Mouse (Mus musculus) hindbrain, postnatal 0 days (tissue): ENCODE results near the gene Wdfy3. TPM values are rescaled to one million over a fixed set of nuclear protein-coding genes. Genes with fewer than 3 reads are reported as not detected.
A peak's percentile ranks its signal among the peaks of the same experiment; 100 is the strongest.

Source experiments
- ATAC-seq: fragments of 200-750 bp; cut with Nextera tagmentation; 2 replicates; pipeline ENCODE4 v1.8.0; 2017; ENCODE audit warnings: mild to moderate bottlenecking, moderate TSS enrichment, moderate library complexity
- DNase-seq: peaks from one replicate; pipeline ENCODE4 v3.0.0-alpha.2; 2015; ENCODE audit warnings: low spot score
- H3K27ac ChIP-seq: fragments of 300-500 bp; sonication (generic); 2 replicates; pipeline ENCODE4 v1.5.1; 2014; ENCODE audit warnings: mild to moderate bottlenecking
- H3K27me3 ChIP-seq: fragments of 300-500 bp; sonication (generic); 2 replicates; pipeline ENCODE4 v1.6.1; 2014; ENCODE audit warnings: low read length, mixed read lengths; ENCODE audit not compliant: insufficient read depth
- H3K36me3 ChIP-seq: fragments of 300-500 bp; sonication (generic); 2 replicates; pipeline ENCODE4 v1.6.1; 2014; ENCODE audit warnings: low read length, mixed read lengths; ENCODE audit not compliant: insufficient read depth
- H3K4me1 ChIP-seq: fragments of 300-500 bp; sonication (generic); 2 replicates; pipeline ENCODE4 v1.6.1; 2014; ENCODE audit warnings: antibody characterized with exemption, low read length, mixed read lengths; ENCODE audit not compliant: insufficient read depth
- H3K4me2 ChIP-seq: fragments of 300-500 bp; sonication (generic); 2 replicates; pipeline ENCODE4 v1.6.1; 2014; ENCODE audit warnings: low read depth, mild to moderate bottlenecking, low read length, moderate library complexity, mixed read lengths
- H3K4me3 ChIP-seq: fragments of 300-500 bp; sonication (generic); 2 replicates; pipeline ENCODE4 v1.5.1; 2014; ENCODE audit warnings: low read length
- H3K9ac ChIP-seq: fragments of 300-500 bp; sonication (generic); replicated peaks from 2 replicates; pipeline ENCODE4 v1.6.1; 2014; ENCODE audit warnings: mild to moderate bottlenecking, low read length, moderate library complexity, mixed read lengths
- H3K9me3 ChIP-seq: fragments of 300-500 bp; sonication (generic); 2 replicates; pipeline ENCODE4 v1.6.1; 2016; ENCODE audit warnings: low read length, mixed read lengths
- CTCF ChIP-seq: IDR thresholded peaks from 2 replicates; pipeline ENCODE4 v1.5.1; 2016; ENCODE audit warnings: antibody characterized with exemption, control low read depth, low read depth
- WGBS: fragments of 180-500 bp; shearing (Covaris S2); extraction: QIAGEN DNeasy Blood & Tissue Kit; methylation state at CpG from one replicate; pipeline ENCODE4 v1.1.7; 2014; 5-methylcytosine and 5-hydroxymethylcytosine counted together
- polyA plus RNA-seq: library from polyadenylated mRNA; unstranded; fragments of >200 nt; fragmentation: Nextera tagmentation; extraction: Ambion mirVana; gene quantifications from 2 replicates; pipeline ENCODE4 v1.2.1, GENCODE M21; 2015
- total RNA-seq: library from RNA; depleted of rRNA; stranded (reverse); fragments of >200 nt; gene quantifications from 2 replicates; pipeline ENCODE4 v1.2.3, GENCODE M21; 2014

Wdfy3 gene
- total and polyA plus RNA-seq, 2 experiments from 2014 or later, result 15.8 to 83.5 TPM

DNA sequence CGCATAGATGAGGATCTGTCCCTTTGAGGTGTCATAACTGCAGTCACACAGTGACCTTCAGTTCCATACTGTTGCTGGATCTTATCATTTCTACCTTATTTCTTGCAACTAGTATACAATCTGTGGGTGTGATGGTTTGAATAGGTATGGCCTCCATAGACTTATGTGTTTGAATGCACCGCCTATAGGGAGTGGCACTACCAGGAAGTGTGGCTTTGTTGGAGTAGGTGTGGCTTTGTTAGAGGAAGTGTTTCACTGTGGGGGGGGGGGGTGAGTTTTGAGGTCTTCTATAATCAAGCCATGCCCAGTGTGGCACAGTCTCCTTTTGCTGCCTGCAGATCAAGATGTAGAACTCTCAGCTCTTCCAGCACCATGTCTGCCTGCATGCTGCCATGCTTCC is 21.3 kb downstream of the Wdfy3 start:
- H3K4me1 ChIP-seq, result no peaks in the 10 kb centered on the region
- DNase-seq, result no peak
- no peaks in the 10 kb centered on the region for H3K27me3 ChIP-seq
- ATAC-seq, result no peak; the same call in 1 of the 2 replicates
- H3K4me3 ChIP-seq, result no peak overlapping the region
- no peak overlapping the region for H3K4me2 ChIP-seq
- TF ChIP-seq CTCF, result no peak
- no peaks in the 10 kb centered on the region for H3K9me3 ChIP-seq
- WGBS, result 97% methylated on average over 2 of the region's 2 CpGs
- no peak overlapping the region for H3K9ac ChIP-seq
- no peak overlapping the region for H3K27ac ChIP-seq
- no peaks in the 10 kb centered on the region for H3K36me3 ChIP-seq

DNA sequence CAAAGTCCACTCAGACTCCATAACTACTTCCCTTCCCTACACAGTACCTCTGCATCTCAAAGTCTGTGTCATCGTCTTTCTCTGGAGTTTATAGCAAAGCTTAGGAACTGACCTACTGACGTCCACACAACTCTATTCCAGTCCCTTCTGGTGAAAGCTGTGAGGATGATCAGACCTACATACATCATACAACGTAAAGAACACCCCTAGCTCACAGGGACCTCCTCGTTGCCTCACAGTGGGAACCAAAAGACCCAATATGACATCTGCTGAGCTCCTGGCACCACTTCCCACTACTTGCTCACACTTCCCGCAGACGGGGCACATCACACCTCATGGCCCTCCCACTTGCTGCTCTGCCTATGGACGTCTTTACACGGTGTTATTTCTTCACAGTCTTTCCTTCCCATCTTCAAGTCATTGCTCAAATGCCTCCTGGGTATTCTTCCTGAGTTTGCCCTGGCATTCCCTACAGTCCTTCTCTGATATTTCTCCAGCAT is 23.1 kb downstream of the Wdfy3 start:
- ATAC-seq (0 out of 2 replicates have a peak, but pooled peaks have one; percentile 10), DNase-seq (no peak)
- H3K9me3 ChIP-seq, result no peaks in the 10 kb centered on the region
- no peak overlapping the region for H3K4me3 ChIP-seq
- no peak overlapping the region for H3K27ac ChIP-seq
- TF ChIP-seq CTCF, result no peak
- H3K27me3 ChIP-seq, result no peaks in the 10 kb centered on the region
- H3K36me3 ChIP-seq, result no peaks in the 10 kb centered on the region
- H3K9ac ChIP-seq, result no peak overlapping the region
- no peak overlapping the region for H3K4me2 ChIP-seq
- WGBS, result 73% methylated on average over 8 of the region's 8 CpGs
- H3K4me1 ChIP-seq, result no peaks in the 10 kb centered on the region

DNA sequence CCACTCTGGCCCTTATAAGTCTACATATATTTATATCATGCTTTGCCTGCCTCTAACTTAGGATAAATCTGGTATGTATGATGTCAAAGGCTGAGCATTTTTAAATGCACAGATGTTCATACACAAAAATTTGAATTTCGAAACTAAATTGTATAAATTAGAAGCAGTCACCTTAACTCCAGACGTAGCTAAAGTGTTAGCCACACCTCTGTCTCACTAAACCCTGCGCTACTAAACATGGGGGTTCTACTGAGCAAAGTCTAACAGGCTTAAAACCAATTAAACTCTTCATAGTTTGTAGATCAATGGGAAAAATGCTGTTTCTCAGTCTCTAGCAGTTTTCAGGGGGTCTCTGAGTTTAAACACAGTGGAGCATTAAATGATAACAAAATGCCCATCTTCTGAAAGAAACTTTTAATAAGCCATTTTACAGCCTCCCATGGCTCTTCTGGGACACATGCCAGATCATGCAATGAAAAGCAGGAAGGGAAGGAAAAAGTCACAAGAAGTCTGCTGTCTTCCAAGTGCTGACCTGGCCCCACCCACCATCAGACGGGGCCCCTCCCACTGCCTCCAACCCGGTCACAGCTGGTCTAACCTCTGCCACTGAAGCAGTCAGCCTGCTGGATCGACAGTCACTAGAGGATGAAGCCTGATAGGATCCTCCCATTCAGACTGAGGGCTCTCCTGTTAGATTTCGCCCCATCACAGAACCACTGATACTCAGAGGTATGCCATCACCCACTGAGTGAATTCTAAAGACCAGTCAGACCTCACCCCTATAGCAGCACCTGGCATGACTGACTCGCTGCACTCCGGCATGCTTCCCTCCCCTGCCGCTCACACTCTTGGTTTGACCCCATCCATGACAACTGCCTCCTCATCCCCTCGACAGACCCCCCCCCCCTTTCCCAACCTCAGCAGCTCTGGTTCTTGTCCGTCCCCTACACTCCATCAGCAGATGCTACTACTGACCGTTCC is 23.8 kb downstream of the Wdfy3 start:
- ATAC-seq, result peak; percentile 53

DNA sequence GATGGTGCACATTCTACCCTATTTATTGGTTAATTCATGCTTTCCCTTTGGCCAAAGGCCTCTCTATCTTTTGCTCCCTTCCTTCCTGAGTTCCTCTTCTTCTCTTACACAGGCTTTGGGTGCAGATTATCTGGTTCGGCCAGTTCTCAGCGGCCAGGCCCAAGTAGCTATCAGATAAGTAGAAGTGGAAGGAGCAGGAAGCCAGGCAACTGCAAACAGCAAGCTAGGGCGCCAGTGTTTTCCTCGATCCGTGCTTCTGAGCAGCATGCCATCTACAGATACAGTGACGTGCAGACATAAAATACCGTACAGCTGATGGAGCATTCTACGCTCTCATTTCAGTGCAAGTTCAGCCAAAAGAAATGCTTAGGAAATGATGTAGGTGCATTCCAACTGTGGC is 24.5 kb downstream of the Wdfy3 start:
- no peaks in the 10 kb centered on the region for H3K27me3 ChIP-seq
- 90% methylated on average over 8 of the region's 8 CpGs for WGBS

More for the DNA sequence above, 23.8 kb downstream of the Wdfy3 start:
- peak; percentile 34 for DNase-seq
- H3K36me3 ChIP-seq, result no peaks in the 10 kb centered on the region; the same call in 1 of the 2 replicates
- H3K9ac ChIP-seq, result no peak overlapping the region
- no peaks in the 10 kb centered on the region for H3K4me1 ChIP-seq
- no peak overlapping the region for H3K27ac ChIP-seq
- no peak overlapping the region for H3K4me3 ChIP-seq
- no peak overlapping the region for H3K4me2 ChIP-seq
- H3K9me3 ChIP-seq, result no peaks in the 10 kb centered on the region
- no peak for TF ChIP-seq CTCF
- 70% methylated on average over 13 of the region's 13 CpGs for WGBS
- no peaks in the 10 kb centered on the region for H3K27me3 ChIP-seq

DNA sequence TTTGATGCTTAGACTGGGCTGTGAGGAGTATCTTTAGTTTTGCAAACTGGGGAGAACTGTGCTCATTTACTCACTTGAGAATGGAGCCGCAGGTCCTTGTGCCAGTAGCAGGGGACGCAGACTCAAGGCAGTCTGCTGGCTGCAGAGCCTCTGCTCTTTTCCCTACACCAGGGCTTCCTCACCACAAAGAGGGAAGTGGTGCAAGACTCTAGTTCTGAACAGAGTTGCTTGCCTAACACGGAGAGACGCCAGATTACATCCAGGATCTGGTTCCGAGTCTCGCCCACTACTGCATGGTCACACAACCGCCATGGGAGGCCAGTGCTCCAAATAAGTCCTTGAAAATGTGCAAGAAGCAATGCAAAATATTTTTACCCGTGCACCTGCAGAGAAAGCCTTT is 36.4 kb downstream of the Wdfy3 start:
- Histone ChIP-seq H3K4me2 (no peak overlapping the region), H3K9me3 (no peaks in the 10 kb centered on the region), H3K27me3 (no peaks in the 10 kb centered on the region), H3K4me1 (no peaks in the 10 kb centered on the region), H3K9ac (no peak overlapping the region), H3K27ac (no peak overlapping the region), H3K36me3 (peaks cover 26% of the 10 kb centered on the region; the same call in 1 of the 2 replicates), H3K4me3 (no peak overlapping the region)
- no peak for TF ChIP-seq CTCF
- 95% methylated on average over 8 of the region's 8 CpGs for WGBS
- no peak for DNase-seq
- no peak for ATAC-seq

More for the DNA sequence above, 24.5 kb downstream of the Wdfy3 start:
- no peak for ATAC-seq
- Histone ChIP-seq H3K36me3 (peaks cover 6% of the 10 kb centered on the region; the same call in 1 of the 2 replicates), H3K4me1 (no peaks in the 10 kb centered on the region), H3K27ac (no peak overlapping the region), H3K9me3 (no peaks in the 10 kb centered on the region), H3K4me3 (no peak overlapping the region), H3K9ac (no peak overlapping the region), H3K4me2 (no peak overlapping the region)
- no peak for TF ChIP-seq CTCF
- DNase-seq, result no peak

GRCm38 (mm10) chr5:102032594-102033240 is 37.0 kb downstream of the Wdfy3 start:
- TF ChIP-seq CTCF, result no peak
- no peak overlapping the region; the same call in 1 of the 2 replicates for H3K27ac ChIP-seq
- peaks cover 26% of the 10 kb centered on the region; the same call in 1 of the 2 replicates for H3K36me3 ChIP-seq
- H3K27me3 ChIP-seq, result no peaks in the 10 kb centered on the region
- ATAC-seq (no peak), DNase-seq (no peak)
- no peak overlapping the region for H3K4me2 ChIP-seq
- no peak overlapping the region for H3K4me3 ChIP-seq
- no peaks in the 10 kb centered on the region for H3K4me1 ChIP-seq
- 81% methylated on average over 22 of the region's 22 CpGs for WGBS
- H3K9me3 ChIP-seq, result no peaks in the 10 kb centered on the region
- no peak overlapping the region for H3K9ac ChIP-seq
